Mouse (Mus musculus) ES-E14 (cell line): Measurements from ENCODE around the gene Mmd.

Experiments
- HCFC1 ChIP-seq: IDR thresholded peaks from 2 replicates; pipeline ENCODE4 v1.6.1; 2012; ENCODE audit warnings: low read length, inconsistent platforms, borderline replicate concordance; ENCODE audit not compliant: insufficient read depth
- ZNF384 ChIP-seq: IDR thresholded peaks from 2 replicates; pipeline ENCODE4 v1.6.1; 2012; ENCODE audit warnings: low read depth, low read length, inconsistent platforms

GRCm38 (mm10) chr11:90320922-90321321 is 71.7 kb downstream of the Mmd start:
- no peak for TF ChIP-seq HCFC1
- no peak for TF ChIP-seq ZNF384
